Mouse (Mus musculus) c-Kit-negative CD71-positive TER-119-positive erythroid progenitor cells, embryonic 14.5 days (primary cell): ENCODE data around the gene Olfr297.

Source experiments
- DNase-seq: peaks from one replicate; pipeline ENCODE4 v3.0.0-alpha.2; 2013; ENCODE audit warnings: low read depth, low spot score

Gene Olfr297

GRCm38 (mm10) chr7:86519668-86520067 lies at the start of gene Olfr297:
Gene Olfr297, plus strand, starts transcription at chr7:86519968.
- DNase-seq: no peak

DNA sequence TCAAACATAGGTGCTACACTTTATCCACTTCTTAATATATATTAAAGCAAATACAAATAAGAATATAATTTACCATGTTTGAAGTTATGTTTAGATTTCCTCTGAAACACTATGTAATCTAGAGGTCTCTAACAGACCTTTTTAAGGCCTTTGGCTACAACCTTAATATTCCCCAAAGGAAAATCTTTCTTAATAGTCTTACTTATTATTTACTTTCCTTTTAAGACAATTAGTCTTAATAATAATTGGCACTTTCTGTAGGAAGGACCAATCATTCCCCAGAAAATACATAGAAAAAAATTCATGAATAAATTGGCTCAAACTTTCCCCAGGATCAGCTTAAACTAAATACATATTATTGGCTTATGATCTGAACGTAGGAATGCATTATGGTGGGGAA lies 27.4 kb upstream of the Olfr297 start, which contains the start of gene Olfr298:
TSS of gene Olfr298 (minus strand) at position 101 of the 400 bp plus-strand sequence.
- no peak for DNase-seq
